Mouse (Mus musculus) bone marrow, adult 2 months (tissue): ENCODE measurements around the gene Cox6b1. TPM values are rescaled to one million over a fixed set of nuclear protein-coding genes. Genes with fewer than 3 reads are reported as not detected.

Source experiments
- H3K27ac ChIP-seq: fragments of 200-500 bp; 2 replicates; pipeline ENCODE4 v1.5.1; 2012; ENCODE audit warnings: low read depth, mild to moderate bottlenecking, control low read depth, inconsistent platforms, low read length; ENCODE audit not compliant: control insufficient read depth, poor library complexity, insufficient read depth
- H3K4me1 ChIP-seq: fragments of 200-500 bp; 2 replicates; pipeline ENCODE4 v1.6.1; 2011; ENCODE audit warnings: low read length; ENCODE audit not compliant: control insufficient read depth, insufficient read depth
- H3K4me3 ChIP-seq: fragments of 200-500 bp; replicated peaks from 2 replicates; pipeline ENCODE3; 2011; ENCODE audit warnings: mild to moderate bottlenecking, low read depth, low read length, control low read depth; ENCODE audit not compliant: control insufficient read depth
- CTCF ChIP-seq: fragments of 200-500 bp; IDR thresholded peaks from 2 replicates; pipeline ENCODE4 v1.5.1; 2011; ENCODE audit warnings: low read length, control low read depth; ENCODE audit not compliant: control insufficient read depth, insufficient read depth
- POLR2A ChIP-seq: fragments of 200-500 bp; IDR thresholded peaks from 2 replicates; pipeline ENCODE4 v1.6.1; 2011; ENCODE audit warnings: low read depth, mild to moderate bottlenecking, control low read depth, low read length, borderline replicate concordance; ENCODE audit not compliant: control insufficient read depth
- WGBS: fragments of 180-500 bp; shearing (Covaris S2); methylation state at CpG from one replicate; pipeline ENCODE4 v1.1.7; 2018; 5-methylcytosine and 5-hydroxymethylcytosine counted together
- polyA plus RNA-seq: library from polyadenylated mRNA; stranded (reverse); fragments of >200 nt; gene quantifications from 2 replicates; pipeline ENCODE4 v1.2.4, GENCODE M21; 2011; ENCODE audit warnings: low replicate concordance; ENCODE audit not compliant: missing spikeins, insufficient read depth, insufficient read length

Cox6b1 gene
- polyA plus RNA-seq, 1 experiment, result 613 TPM

- Histone ChIP-seq H3K4me1 (no peaks in the 10 kb centered on the region; the same call in 1 of the 2 replicates), H3K4me3 (no peak overlapping the region), H3K27ac (no peak overlapping the region)
- TF ChIP-seq CTCF, result no peak
- TF ChIP-seq POLR2A, result no peak
- 34% methylated on average over 11 of the region's 11 CpGs for WGBS
Observed at GRCm38 (mm10) chr7:30636395-30636794, 10.4 kb upstream of the Cox6b1 start.

- TF ChIP-seq CTCF, result no peak
- no peak for TF ChIP-seq POLR2A
- H3K4me1 ChIP-seq, result no peaks in the 10 kb centered on the region; the same call in 1 of the 2 replicates
- H3K27ac ChIP-seq, result no peak within 1 kb of the TSS
- H3K4me3 ChIP-seq, result no peak within 1 kb of the TSS
- 4% methylated on average over 5 of the region's 5 CpGs for WGBS
Observed at GRCm38 (mm10) chr7:30635752-30636151, 9.8 kb upstream of the Cox6b1 start, which contains the start of gene Etv2. TSS of gene Etv2 (minus strand) at chr7:30635852.

GRCm38 (mm10) chr7:30634621-30635020, 8.7 kb upstream of the Cox6b1 start:
- Histone ChIP-seq H3K4me3 (no peak overlapping the region), H3K4me1 (no peaks in the 10 kb centered on the region; the same call in 1 of the 2 replicates), H3K27ac (no peak overlapping the region)
- WGBS, result 3% methylated on average over 20 of the region's 20 CpGs
- TF ChIP-seq CTCF, result peak; percentile 66
- no peak for TF ChIP-seq POLR2A

- H3K4me3 ChIP-seq, result no peak overlapping the region
- WGBS, result 4% methylated on average over 27 of the region's 27 CpGs
Observed at GRCm38 (mm10) chr7:30633762-30634412, 7.9 kb upstream of the Cox6b1 start.

GRCm38 (mm10) chr7:30629013-30629412, 3.1 kb upstream of the Cox6b1 start:
- Histone ChIP-seq H3K27ac (no peak overlapping the region), H3K4me1 (no peaks in the 10 kb centered on the region; the same call in 1 of the 2 replicates), H3K4me3 (no peak overlapping the region)
- TF ChIP-seq POLR2A, result no peak
- no peak for TF ChIP-seq CTCF

More at GRCm38 (mm10) chr7:30633762-30634412, 7.9 kb upstream of the Cox6b1 start:
- TF ChIP-seq CTCF (no peak), POLR2A (no peak)
- Histone ChIP-seq H3K27ac (no peak overlapping the region), H3K4me1 (no peaks in the 10 kb centered on the region; the same call in 1 of the 2 replicates)

GRCm38 (mm10) chr7:30626647-30627046, 696 bp upstream of the Cox6b1 start:
- WGBS, result 79% methylated on average over 5 of the region's 5 CpGs
- Histone ChIP-seq H3K4me3 (no peak overlapping the region), H3K4me1 (no peaks in the 10 kb centered on the region), H3K27ac (no peak overlapping the region)
- TF ChIP-seq POLR2A (no peak), CTCF (no peak)

GRCm38 (mm10) chr7:30619202-30619601, 6.7 kb downstream of the Cox6b1 start:
- no peak overlapping the region for H3K27ac ChIP-seq
- WGBS, result 84% methylated on average over 3 of the region's 3 CpGs
- no peaks in the 10 kb centered on the region for H3K4me1 ChIP-seq
- no peak overlapping the region for H3K4me3 ChIP-seq
- TF ChIP-seq POLR2A, result no peak
- TF ChIP-seq CTCF, result peak; percentile 45

GRCm38 (mm10) chr7:30618658-30619057, 7.3 kb downstream of the Cox6b1 start:
- H3K4me3 ChIP-seq, result no peak overlapping the region
- no peak overlapping the region for H3K27ac ChIP-seq
- WGBS, result 91% methylated on average over 9 of the region's 9 CpGs
- H3K4me1 ChIP-seq, result no peaks in the 10 kb centered on the region
- TF ChIP-seq CTCF, result no peak
- TF ChIP-seq POLR2A, result no peak
